Mouse (Mus musculus) adrenal gland (tissue): Measurements from ENCODE around the gene Ccni.

ENCODE experiments used
- intact Hi-C: fragments of 180-260 bp; cut with DNase I; formaldehyde crosslinking; loops from one replicate; pipeline ENCODE4 v1.15.1; 2025
- long read RNA-seq, 2 experiments: library from polyadenylated mRNA; unstranded; transcript quantifications; one replicate each; pipeline ENCODE4 v2.0.0; 2020; ENCODE audit warnings: borderline replicate concordance in 1 of 2; ENCODE audit not compliant: insufficient replicate concordance in 1 of 2

Gene Ccni
- long read RNA-seq, experiment 1, transcript Ccni-201 (7 exons, 2,804 nt), result major isoform, 8 of 21 reads
- long read RNA-seq, experiment 1, partial matches to known transcripts, result 11 of 21 reads
- long read RNA-seq, experiment 1, other reads (novel, unspliced or antisense), result 2 of 21 reads
- long read RNA-seq, experiment 2, transcript Ccni-201 (7 exons, 2,804 nt), result major isoform, 13 of 23 reads
- long read RNA-seq, experiment 2, partial matches to known transcripts, result 4 of 23 reads
- long read RNA-seq, experiment 2, other reads (novel, unspliced or antisense), result 6 of 23 reads

GRCm38 (mm10) chr5:93206109-93207005 is at the start of gene Ccni, which contains the start of gene 2010109A12Rik:
Ccni (minus strand) TSS chr5:93206495.
2010109A12Rik (plus strand) TSS chr5:93206518.
- intact Hi-C loops, result loop anchor here (2.0 kb wide), 1 partner anchor 60 kb away; the partner anchor contains the start of gene Ccng2

GRCm38 (mm10) chr5:93255759-93256265 is 49.5 kb upstream of the Ccni start:
- intact Hi-C loops, result no loop called here

GRCm38 (mm10) chr5:93251001-93251760 is 44.9 kb upstream of the Ccni start:
- intact Hi-C loops, result no loop called here

- intact Hi-C loops, result no loop called here
Observed at GRCm38 (mm10) chr5:93249940-93250578, 43.8 kb upstream of the Ccni start.

- intact Hi-C loops, result no loop called here
Observed at GRCm38 (mm10) chr5:93245280-93245679, 39.0 kb upstream of the Ccni start.

- intact Hi-C loops, result no loop called here
Observed at GRCm38 (mm10) chr5:93239590-93240544, 33.6 kb upstream of the Ccni start.

GRCm38 (mm10) chr5:93236541-93236940 is 30.2 kb upstream of the Ccni start:
- intact Hi-C loops, result no loop called here

GRCm38 (mm10) chr5:93235888-93236287 is 29.6 kb upstream of the Ccni start:
- intact Hi-C loops, result no loop called here

GRCm38 (mm10) chr5:93234605-93235004 is 28.3 kb upstream of the Ccni start:
- intact Hi-C loops, result no loop called here

GRCm38 (mm10) chr5:93234130-93234529 is 27.8 kb upstream of the Ccni start:
- intact Hi-C loops, result no loop called here

GRCm38 (mm10) chr5:93232838-93233237 is 26.5 kb upstream of the Ccni start:
- intact Hi-C loops, result no loop called here

GRCm38 (mm10) chr5:93231721-93232120 is 25.4 kb upstream of the Ccni start:
- intact Hi-C loops, result no loop called here

- intact Hi-C loops, result no loop called here
Observed at GRCm38 (mm10) chr5:93229527-93229926, 23.2 kb upstream of the Ccni start.

GRCm38 (mm10) chr5:93227157-93227556 is 20.9 kb upstream of the Ccni start:
- intact Hi-C loops, result no loop called here

GRCm38 (mm10) chr5:93224549-93224948 is 18.3 kb upstream of the Ccni start:
- intact Hi-C loops, result no loop called here

GRCm38 (mm10) chr5:93221661-93222060 is 15.4 kb upstream of the Ccni start:
- intact Hi-C loops, result no loop called here

- intact Hi-C loops, result no loop called here
Observed at GRCm38 (mm10) chr5:93218375-93218774, 12.1 kb upstream of the Ccni start.

- intact Hi-C loops, result loop anchor here (2.0 kb wide), 1 partner anchor 59 kb away; the partner anchor contains the start of gene Ccng2
Observed at GRCm38 (mm10) chr5:93207555-93207954, 1.3 kb upstream of the Ccni start.

GRCm38 (mm10) chr5:93207006-93207348 is 682 bp upstream of the Ccni start:
- intact Hi-C loops, result loop anchor here (2.0 kb wide), 1 partner anchor 60 kb away; the partner anchor contains the start of gene Ccng2
